8 mouse cellular contexts compared by ENCODE assay signal in genomic region chr13:78482929-78483759, GRCm38 (mm10).
DNase-seq lines count a peak whose midpoint lies in the region; ATAC-seq and TF ChIP-seq lines count a peak whose summit lies in the region.

No protein-coding gene starts in this region.

- H3K27ac ChIP-seq in midbrain, postnatal 0 days (ENCODE audit: low read depth, low read length) = no peak overlapping the region
- H3K27ac ChIP-seq in midbrain, embryonic 16.5 days (ENCODE audit: low read length) = no peak overlapping the region
- peak overlapping the region; percentile 21; the same call in 1 of the 2 replicates for H3K27ac ChIP-seq in heart, embryonic 12.5 days (ENCODE audit: poor library complexity, severe bottlenecking)

- TF ChIP-seq POLR2A in myocyte (IDR thresholded peaks at IDR 0.05; ENCODE audit: insufficient read length, low read depth) = no peak

- H3K36me3 ChIP-seq in midbrain, postnatal 0 days (ENCODE audit: insufficient read depth, low read length) = no peaks in the 10 kb centered on the region
- no peaks in the 10 kb centered on the region for H3K36me3 ChIP-seq in midbrain, embryonic 16.5 days (ENCODE audit: control insufficient read depth, insufficient read depth, low read length)
- no peaks in the 10 kb centered on the region for H3K36me3 ChIP-seq in heart, embryonic 12.5 days
- no peaks in the 10 kb centered on the region for H3K36me3 ChIP-seq in myocyte (ENCODE audit: control insufficient read depth, insufficient read depth)

- no peak overlapping the region for H3K4me3 ChIP-seq in midbrain, postnatal 0 days (ENCODE audit: low read depth, low read length)
- no peak overlapping the region for H3K4me3 ChIP-seq in midbrain, embryonic 16.5 days (ENCODE audit: low read depth, low read length)
- H3K4me3 ChIP-seq in heart, embryonic 12.5 days = no peak overlapping the region
- H3K4me3 ChIP-seq in myocyte = no peak overlapping the region

- 63% methylated on average over 9 of the region's 9 CpGs for WGBS in midbrain, postnatal 0 days
- 71% methylated on average over 9 of the region's 9 CpGs for WGBS in midbrain, embryonic 16.5 days
- WGBS in heart, embryonic 12.5 days = 37% methylated on average over 9 of the region's 9 CpGs

- no peak for TF ChIP-seq CTCF in midbrain, postnatal 0 days (IDR thresholded peaks at IDR 0.05)

- H3K79me2 ChIP-seq in myocyte (ENCODE audit: control insufficient read depth, insufficient read depth) = no peaks in the 10 kb centered on the region

- no peak for ATAC-seq in midbrain, postnatal 0 days (ENCODE audit: low FRiP score)
- ATAC-seq in midbrain, embryonic 16.5 days = no peak
- ATAC-seq in heart, embryonic 12.5 days (ENCODE audit: insufficient number of reproducible peaks, low FRiP score) = peak; percentile 92
- ATAC-seq in monocyte, adult 5-6 weeks (replicated peaks; ENCODE audit: insufficient number of reproducible peaks, low FRiP score, low TSS enrichment, poor library complexity, severe bottlenecking) = no peak

- no peak overlapping the region for H3ac ChIP-seq in myocyte (ENCODE audit: control insufficient read depth, insufficient read length)

- DNase-seq in midbrain, postnatal 0 days (ENCODE audit: low spot score) = peak; percentile 46
- peak; percentile 83 for DNase-seq in adrenal gland, postnatal 36 days
- DNase-seq in kidney, postnatal 14 days = peak; percentile 87
- DNase-seq in left cerebral cortex, adult 9 months (ENCODE audit: low spot score in 2 of 2) = no peak

- H3K9ac ChIP-seq in midbrain, postnatal 0 days (replicated peaks; ENCODE audit: low read length, poor library complexity, severe bottlenecking) = no peak overlapping the region
- no peak overlapping the region for H3K9ac ChIP-seq in midbrain, embryonic 16.5 days (ENCODE audit: low read depth, low read length)
- no peak overlapping the region for H3K9ac ChIP-seq in heart, embryonic 12.5 days

- 0 out of 2 replicates have a peak, but pooled peaks cover 3% of the 10 kb centered on the region for H3K9me3 ChIP-seq in midbrain, postnatal 0 days (ENCODE audit: low read length)
- H3K9me3 ChIP-seq in midbrain, embryonic 16.5 days (replicated peaks; ENCODE audit: control insufficient read depth, low read length, poor library complexity, severe bottlenecking) = no peaks in the 10 kb centered on the region
- no peaks in the 10 kb centered on the region for H3K9me3 ChIP-seq in heart, embryonic 12.5 days (replicated peaks)

- H3K4me1 ChIP-seq in midbrain, postnatal 0 days (ENCODE audit: insufficient read depth, low read length) = no peaks in the 10 kb centered on the region
- 0 out of 2 replicates have a peak, but pooled peaks cover 2% of the 10 kb centered on the region for H3K4me1 ChIP-seq in midbrain, embryonic 16.5 days (ENCODE audit: control insufficient read depth, insufficient read depth, low read length)
- 0 out of 2 replicates have a peak, but pooled peaks cover 4% of the 10 kb centered on the region for H3K4me1 ChIP-seq in heart, embryonic 12.5 days (replicated peaks)

- no peaks in the 10 kb centered on the region for H3K27me3 ChIP-seq in midbrain, postnatal 0 days (ENCODE audit: insufficient read depth, low read length)
- no peaks in the 10 kb centered on the region for H3K27me3 ChIP-seq in midbrain, embryonic 16.5 days (ENCODE audit: control insufficient read depth, insufficient read depth, low read depth, low read length)
- H3K27me3 ChIP-seq in heart, embryonic 12.5 days (replicated peaks) = no peaks in the 10 kb centered on the region
- H3K27me3 ChIP-seq in myocyte (ENCODE audit: control insufficient read depth, insufficient read depth, insufficient read length) = no peaks in the 10 kb centered on the region

- H3K4me2 ChIP-seq in midbrain, postnatal 0 days (ENCODE audit: low read depth, low read length, poor library complexity, severe bottlenecking) = no peak overlapping the region
- no peak overlapping the region for H3K4me2 ChIP-seq in midbrain, embryonic 16.5 days (ENCODE audit: low read length)
- peak overlapping the region; percentile 13; the same call in 1 of the 2 replicates for H3K4me2 ChIP-seq in heart, embryonic 12.5 days
- peak overlapping the region; percentile 42 for H3K4me2 ChIP-seq in myocyte (ENCODE audit: low read depth)

TF ChIP-seq in myocyte, 11 proteins besides CTCF, POLR2A, EP300 and RAD21:
- no peak for TF ChIP-seq E2F4 (IDR thresholded peaks at IDR 0.05; ENCODE audit: insufficient read depth)
- no peak for TF ChIP-seq MYOG (IDR thresholded peaks at IDR 0.05; ENCODE audit: control insufficient read depth in 1 of 3, insufficient read depth in 1 of 3, insufficient read length in 2 of 3, low read depth in 2 of 3)
TF ChIP-seq in myocyte: peak in this region for 0.

Comparison
In these comparisons a context has a peak if more than half of its experiments do, and no peak if none do; other contexts are left out.
1. DNase-seq: peak in midbrain, postnatal 0 days (single experiment), adrenal gland, postnatal 36 days (2 of 2) and kidney, postnatal 14 days (single experiment); none in left cerebral cortex, adult 9 months (0 of 2).
2. H3K4me2 ChIP-seq: peak in heart, embryonic 12.5 days (single experiment) and myocyte (single experiment); none in midbrain, postnatal 0 days (single experiment) and midbrain, embryonic 16.5 days (single experiment).